Mouse (Mus musculus): ENCODE measurements around the gene Sec11a.

- no peak for TF ChIP-seq CTCF (IDR thresholded peaks at IDR 0.05; ENCODE audit: borderline replicate concordance, insufficient read depth, low read length)
- TF ChIP-seq POLR2A (IDR thresholded peaks at IDR 0.05; ENCODE audit: low read depth, low read length), result no peak
These were observed 24.4 kb downstream of the Sec11a start for GRCm38 (mm10) chr7:80923165-80923564.
